In the genomic region with DNA sequence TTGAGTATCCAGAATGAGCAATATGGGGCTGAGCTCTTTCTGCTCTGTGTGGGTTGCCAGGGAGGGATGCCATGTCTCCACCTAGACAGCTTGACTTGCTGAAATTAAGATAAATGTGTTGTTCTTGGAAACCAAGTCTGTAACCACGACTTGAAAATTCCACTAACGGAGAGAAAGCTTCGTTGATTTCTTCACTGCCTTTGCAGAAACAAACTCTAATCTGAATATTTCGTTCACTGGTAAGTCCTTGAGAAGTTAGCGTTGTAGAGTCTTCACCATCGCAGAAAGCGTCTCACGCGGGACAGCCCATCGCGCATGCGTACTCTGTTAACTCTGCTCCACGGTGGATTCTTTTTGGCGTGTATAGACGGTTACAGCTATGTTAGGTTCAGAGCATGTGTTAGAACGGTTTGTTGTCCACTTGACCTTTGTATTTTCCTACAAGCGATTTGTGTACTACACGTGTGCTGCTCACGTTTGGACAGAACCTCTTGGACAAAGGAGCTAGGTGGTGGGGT, we compare ENCODE assay signal across 1 mouse cellular context.
TF ChIP-seq lines count a peak whose summit lies in the region.

No protein-coding gene starts in this region.

TF ChIP-seq in CH12.LX, 34 proteins besides CTCF, POLR2A, EP300 and RAD21 (continued from another document):
- TF ChIP-seq UBTF (IDR thresholded peaks at IDR 0.05; ENCODE audit: low read depth, low read length): no peak
- TF ChIP-seq NELFE (IDR thresholded peaks at IDR 0.05; ENCODE audit: low read depth, low read length): no peak
- peak; percentile 65; the same call in 1 of the 2 replicates for TF ChIP-seq MXI1 (IDR thresholded peaks at IDR 0.05; ENCODE audit: low read depth, low read length)
- peak; percentile 86 for TF ChIP-seq NRF1 (IDR thresholded peaks at IDR 0.05; ENCODE audit: low read depth, low read length)
- TF ChIP-seq ZKSCAN1 (IDR thresholded peaks at IDR 0.05; ENCODE audit: borderline replicate concordance, low read depth, low read length): no peak
- no peak for TF ChIP-seq ZMIZ1 (IDR thresholded peaks at IDR 0.05; ENCODE audit: low read depth, low read length)
- TF ChIP-seq KAT2A (IDR thresholded peaks at IDR 0.05; ENCODE audit: insufficient replicate concordance, low read length): no peak
- no peak for TF ChIP-seq POLR2AphosphoS2 (IDR thresholded peaks at IDR 0.05; ENCODE audit: low read depth, low read length)
- TF ChIP-seq USF1 (IDR thresholded peaks at IDR 0.05; ENCODE audit: low read depth, low read length): no peak
- TF ChIP-seq BHLHE40 (IDR thresholded peaks at IDR 0.05; ENCODE audit: low read depth, low read length): peak; percentile 80
- no peak for TF ChIP-seq PAX5 (IDR thresholded peaks at IDR 0.05; ENCODE audit: low read length)
- TF ChIP-seq ZC3H11A (IDR thresholded peaks at IDR 0.05; ENCODE audit: low read depth, low read length): no peak
- peak; percentile 57; the same call in 1 of the 2 replicates for TF ChIP-seq SIN3A (IDR thresholded peaks at IDR 0.05; ENCODE audit: low read length)
- TF ChIP-seq SMC3 (IDR thresholded peaks at IDR 0.05; ENCODE audit: low read depth, low read length): no peak
- TF ChIP-seq JUN (IDR thresholded peaks at IDR 0.05; ENCODE audit: insufficient read depth, low read depth, low read length): no peak
- no peak for TF ChIP-seq ELF1 (IDR thresholded peaks at IDR 0.05; ENCODE audit: low read depth, low read length)
- no peak for TF ChIP-seq JUND (conservative IDR thresholded peaks at IDR 0.05; ENCODE audit: low read depth, low read length)
